Mouse (Mus musculus): Measurements from ENCODE around the gene Lrrc39.

- no peak for TF ChIP-seq EP300 (IDR thresholded peaks at IDR 0.05; ENCODE audit: low read depth)
- TF ChIP-seq CTCF (IDR thresholded peaks at IDR 0.05; ENCODE audit: low read depth): no peak
Measured at GRCm38 (mm10) chr3:116542532-116542931, 20.2 kb upstream of the Lrrc39 start.
